Mouse (Mus musculus): Measurements from ENCODE around the gene Sec14l1.

The Sec14l1 gene

DNA sequence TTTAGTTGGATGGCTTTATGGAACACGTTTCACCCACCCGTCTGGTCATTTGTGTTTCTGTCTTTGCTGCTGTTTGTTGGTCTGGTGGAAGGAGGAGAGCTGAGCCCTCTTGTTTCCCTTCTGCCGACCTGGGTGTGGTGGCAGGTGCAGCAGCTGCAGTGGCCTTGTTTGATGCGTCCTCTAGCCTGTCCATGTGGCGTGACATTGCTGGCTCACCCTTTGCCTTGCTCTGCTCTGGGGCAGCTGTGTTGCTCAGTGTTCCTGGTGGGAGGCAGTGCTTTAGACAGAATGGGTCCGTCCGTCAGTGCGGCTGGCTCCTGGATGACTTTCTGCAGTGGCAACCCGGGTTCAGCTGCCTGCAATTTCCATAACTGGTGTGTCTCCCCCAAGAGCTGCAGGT, 38.6 kb downstream of the Sec14l1 start:
- no peak for DNase-seq (ENCODE audit: low read depth, low spot score)

DNA sequence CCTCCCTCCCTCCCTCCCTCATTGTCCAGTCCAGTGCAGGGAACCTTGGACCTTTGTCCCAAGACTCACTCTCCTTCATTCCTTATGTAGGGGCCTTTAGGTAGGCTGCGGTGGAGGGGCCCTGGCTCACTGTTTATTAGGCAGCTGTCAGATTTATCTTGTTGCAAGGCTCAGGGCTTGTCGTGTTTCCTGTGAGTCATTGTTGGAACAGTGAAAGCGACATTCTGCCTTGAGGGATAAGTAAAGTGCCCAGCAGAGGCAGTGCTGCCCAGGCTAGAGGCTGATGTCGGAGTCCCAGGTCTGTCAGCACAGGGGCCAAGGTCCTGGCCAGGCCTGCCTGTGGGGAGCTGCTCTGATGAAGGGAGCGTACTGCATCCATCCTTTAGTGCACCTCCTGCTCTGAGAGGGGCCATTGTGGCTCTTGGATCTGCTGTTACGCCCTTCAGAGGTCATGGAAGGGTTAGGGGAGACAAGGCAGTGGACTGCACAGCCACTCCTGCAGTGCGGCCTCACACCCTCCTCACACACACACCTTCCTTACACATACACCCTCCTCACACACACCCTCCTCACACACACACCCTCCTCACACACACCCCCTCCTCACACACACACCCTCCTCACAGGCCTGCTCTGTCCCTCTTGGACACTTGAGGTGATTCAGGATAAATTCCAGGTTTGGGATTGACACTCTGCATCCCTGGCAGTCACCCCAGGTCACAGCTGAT, 39.3 kb downstream of the Sec14l1 start:
- DNase-seq (ENCODE audit: low read depth, low spot score) = no peak

DNA sequence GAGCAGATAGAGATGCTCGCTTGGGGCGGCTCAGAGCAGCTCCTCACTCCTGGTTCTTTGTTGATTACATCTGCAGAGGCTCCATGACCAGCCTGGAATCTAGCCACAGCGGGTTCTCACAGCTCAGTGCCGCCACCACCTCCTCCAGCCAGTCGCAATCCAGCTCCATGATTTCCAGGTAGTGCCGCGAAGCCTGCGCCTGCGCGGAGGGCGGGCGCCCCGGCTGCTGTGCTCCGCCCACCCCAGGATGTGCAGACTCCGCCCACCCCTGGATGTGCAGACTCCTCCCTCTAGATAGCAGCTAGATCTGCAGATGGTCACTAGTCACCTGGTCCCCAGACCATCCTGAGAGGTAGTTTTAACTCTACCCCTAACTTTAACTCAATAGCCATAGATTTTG, 41.8 kb downstream of the Sec14l1 start:
- peak; percentile 90 for DNase-seq (ENCODE audit: low read depth, low spot score)

DNA sequence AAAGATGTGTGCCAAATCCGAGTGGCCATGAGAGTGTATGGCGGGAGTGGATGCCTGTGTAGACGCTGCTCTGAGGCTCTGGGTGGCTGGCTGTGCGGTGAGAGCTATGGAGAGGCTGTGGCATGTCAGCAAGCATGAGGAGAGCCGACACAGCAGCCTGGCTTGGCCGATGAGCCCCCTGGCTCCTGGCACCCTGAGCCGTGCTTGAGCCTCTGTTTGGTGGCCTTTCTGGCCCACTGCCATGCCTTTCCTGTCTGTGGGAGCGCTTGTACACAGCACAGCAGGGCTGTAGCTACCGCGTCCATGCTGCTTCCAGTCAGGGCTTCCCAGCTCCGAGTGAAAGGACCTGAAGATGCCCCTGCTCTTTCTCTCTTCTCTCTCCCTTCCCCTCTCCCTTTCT, 43.4 kb downstream of the Sec14l1 start:
- no peak for DNase-seq (ENCODE audit: low read depth, low spot score)

DNA sequence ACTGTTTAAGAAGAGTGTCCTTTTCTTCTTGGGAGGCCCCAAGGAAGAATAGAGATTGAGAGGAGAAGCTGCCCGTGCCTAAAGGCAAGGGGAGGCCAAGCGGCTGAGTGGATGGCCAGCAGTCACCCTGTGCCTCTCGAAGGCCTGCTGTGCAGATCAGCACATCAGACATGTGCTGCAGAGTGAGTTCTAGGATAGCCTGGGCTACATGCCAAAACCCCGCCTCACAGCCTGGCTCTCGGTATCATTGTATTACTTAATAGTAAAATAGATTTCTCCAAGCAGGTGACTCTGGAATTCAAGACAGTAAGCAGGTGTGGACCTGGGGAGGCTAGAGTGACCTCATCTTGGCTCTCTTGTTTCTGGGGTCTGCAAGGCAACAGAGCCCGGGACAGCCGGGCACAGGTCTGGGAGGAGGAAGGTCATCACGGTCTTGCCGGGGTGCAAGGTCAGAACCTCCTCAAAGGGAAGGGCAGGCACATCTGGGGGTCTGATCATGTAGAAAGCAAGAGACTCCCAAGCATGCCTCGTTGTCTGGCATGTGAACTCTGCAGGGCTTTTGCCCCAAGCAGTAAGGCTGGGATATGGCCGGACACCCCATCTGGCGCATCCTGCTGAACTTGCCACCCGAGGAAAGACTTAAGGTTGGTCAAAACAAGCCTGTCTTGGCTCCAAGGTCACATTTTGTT, 44.4 kb downstream of the Sec14l1 start:
- DNase-seq (ENCODE audit: low read depth, low spot score) = no peak

DNA sequence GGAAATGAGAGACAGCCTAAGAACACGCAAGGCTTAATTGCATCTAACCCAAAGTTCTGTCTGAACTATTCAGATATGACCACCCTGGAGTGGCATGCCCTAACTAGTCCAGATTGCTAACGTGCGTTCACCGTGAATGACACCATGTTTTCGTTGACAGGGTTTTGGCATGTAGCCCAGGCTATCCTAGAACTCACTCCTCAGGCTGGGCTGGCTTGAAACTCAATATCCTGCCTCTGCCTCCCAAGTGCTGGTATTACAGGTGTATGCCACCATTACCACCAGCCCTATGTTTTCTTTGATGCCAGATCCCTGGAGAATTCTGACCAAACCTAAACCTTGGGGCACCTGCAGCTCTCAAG, 45.0 kb downstream of the Sec14l1 start:
- no peak for DNase-seq (ENCODE audit: low read depth, low spot score)

DNA sequence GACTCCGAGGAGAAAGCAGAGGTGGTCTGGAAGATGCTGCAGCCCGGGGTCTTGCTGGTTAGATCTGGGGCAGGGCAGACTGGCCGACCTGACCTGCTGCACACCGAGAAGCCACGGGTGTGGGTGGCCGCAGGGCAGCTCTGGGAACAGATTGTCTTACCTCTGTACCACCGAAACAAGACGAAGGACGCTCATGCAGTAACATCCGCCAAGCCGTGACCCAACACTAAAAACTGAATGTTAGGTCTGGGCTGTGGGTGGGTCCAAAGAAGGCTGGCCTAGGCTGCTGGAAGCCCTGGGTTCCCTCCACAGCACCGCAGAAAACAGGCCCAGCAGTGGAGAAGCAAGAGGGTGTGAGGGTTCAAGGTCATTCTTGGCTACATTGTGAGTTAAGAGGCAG, 45.8 kb downstream of the Sec14l1 start:
- DNase-seq (ENCODE audit: low read depth, low spot score) = no peak

DNA sequence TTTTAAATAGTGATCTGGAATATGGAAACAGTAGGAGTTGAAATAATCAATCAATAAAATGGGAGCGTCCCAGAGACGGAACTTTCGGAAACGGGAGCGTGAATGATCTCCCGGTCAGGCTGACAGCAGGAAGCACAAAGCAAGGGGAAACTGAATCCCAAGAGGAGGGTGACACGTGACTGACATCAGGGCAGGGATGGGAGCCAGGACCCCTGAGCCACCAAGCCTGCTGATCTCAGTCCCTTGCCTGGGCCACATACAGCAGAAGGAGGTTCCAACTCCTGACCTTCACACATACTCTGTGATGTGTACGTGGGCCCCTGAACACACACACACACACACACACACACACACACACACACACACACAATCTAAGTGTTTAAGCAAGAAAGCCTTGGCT, 46.6 kb downstream of the Sec14l1 start:
- DNase-seq (ENCODE audit: low read depth, low spot score) = no peak

DNA sequence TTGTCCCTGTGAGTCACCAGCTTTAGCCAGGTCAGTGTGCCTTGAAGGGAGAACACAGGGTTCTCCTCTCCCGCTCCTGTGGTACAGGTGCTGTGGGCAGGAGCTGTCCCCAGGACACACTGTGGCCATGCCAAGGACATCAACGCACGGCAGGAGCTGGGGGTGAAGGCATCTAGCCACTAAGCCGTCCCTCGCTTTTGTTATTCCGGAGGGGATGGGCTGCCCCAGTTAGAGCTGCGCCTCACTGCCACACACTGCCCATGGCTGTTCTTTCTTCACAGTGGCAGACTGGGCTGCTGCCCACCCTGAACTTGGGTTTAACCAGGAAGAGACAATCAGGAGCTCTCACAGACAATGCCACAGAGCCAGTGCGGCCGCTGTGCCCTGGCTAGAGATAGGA, 48.1 kb downstream of the Sec14l1 start:
- no peak for DNase-seq (ENCODE audit: low read depth, low spot score)

DNA sequence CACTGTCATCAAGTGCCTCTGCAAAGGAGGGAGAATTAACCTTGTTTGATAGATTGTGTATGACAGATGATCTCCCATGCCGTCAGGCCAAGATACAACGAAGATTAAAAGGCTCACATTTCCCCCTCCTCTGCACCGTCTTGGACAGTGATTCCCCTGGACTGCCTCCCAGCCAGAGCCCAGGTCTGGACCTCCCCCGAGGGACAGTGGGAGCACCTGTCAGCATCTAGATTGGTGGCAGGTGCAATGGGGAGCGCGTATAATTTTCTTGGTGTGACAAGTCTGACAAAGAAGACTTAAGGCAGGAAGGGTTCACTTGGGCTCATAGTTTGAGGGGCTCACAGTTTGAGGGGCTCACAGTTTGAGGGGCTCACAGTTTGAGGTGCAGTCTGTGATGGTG, 48.8 kb downstream of the Sec14l1 start:
- no peak for DNase-seq (ENCODE audit: low read depth, low spot score)

DNA sequence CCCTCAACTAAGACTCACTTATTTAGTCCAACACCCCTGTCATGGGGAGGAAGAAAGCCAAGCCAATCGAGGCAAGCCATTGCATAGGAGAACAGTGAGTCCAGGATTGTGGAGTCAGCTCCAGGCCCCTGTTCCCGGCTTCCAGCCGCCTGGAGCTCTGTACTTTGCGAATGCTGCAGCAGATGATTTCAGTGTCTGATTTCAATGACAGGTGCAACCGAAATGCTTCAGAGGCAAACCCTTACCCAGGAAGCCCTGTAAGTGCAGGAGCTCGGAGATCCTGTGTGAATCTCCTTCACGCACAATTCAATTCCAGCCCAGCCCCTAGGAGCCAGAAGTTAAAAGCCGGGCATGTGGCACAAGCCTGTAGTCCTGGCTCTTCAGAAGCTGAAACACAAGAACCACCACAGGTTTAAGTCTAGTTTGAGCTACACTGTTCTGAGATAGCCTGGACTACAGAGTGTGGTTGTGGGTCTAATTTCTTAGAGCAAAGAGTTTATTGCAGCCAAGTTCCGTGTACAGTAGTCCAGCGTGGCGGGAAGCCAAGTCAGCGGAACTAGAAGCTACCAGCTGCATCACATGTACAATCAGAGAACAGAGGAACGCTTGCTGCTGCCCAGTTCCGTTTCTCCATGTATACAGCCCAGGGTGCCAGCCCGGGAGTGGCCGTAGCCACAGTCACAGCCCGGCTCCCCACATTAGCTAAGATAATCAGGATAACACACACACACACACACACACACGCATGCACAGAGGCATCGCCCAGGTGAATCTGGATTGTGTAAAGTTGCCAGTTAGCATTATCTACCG, 53.5 kb downstream of the Sec14l1 start:
- no peak for DNase-seq (ENCODE audit: low read depth, low spot score)

DNA sequence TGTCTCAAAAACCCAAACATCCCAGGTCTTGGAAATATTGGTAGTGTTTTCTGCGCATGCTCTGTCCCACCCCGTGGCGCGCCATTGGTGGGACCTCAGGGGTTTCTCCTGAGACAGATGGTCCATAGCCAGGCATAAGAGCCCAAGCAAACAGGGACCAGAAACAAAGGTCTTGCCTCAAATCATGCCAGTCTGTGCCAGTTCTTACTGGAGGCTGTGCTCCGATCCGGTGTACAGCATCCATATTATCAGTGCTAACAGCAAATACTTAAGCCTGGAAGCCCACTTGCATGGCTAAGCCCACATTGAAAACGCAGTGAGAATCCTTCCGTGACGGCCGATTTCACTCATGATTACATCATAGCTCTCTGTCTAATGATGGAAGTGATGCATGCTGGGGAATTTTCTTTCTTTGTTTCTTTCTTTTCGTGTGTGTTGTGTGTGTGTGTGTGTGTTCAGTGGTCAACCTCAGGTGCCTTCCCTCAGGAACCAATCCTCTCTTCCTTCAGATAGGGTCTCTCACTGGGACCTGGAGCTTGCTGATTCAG, 54.2 kb downstream of the Sec14l1 start:
- DNase-seq (ENCODE audit: low read depth, low spot score) = no peak

DNA sequence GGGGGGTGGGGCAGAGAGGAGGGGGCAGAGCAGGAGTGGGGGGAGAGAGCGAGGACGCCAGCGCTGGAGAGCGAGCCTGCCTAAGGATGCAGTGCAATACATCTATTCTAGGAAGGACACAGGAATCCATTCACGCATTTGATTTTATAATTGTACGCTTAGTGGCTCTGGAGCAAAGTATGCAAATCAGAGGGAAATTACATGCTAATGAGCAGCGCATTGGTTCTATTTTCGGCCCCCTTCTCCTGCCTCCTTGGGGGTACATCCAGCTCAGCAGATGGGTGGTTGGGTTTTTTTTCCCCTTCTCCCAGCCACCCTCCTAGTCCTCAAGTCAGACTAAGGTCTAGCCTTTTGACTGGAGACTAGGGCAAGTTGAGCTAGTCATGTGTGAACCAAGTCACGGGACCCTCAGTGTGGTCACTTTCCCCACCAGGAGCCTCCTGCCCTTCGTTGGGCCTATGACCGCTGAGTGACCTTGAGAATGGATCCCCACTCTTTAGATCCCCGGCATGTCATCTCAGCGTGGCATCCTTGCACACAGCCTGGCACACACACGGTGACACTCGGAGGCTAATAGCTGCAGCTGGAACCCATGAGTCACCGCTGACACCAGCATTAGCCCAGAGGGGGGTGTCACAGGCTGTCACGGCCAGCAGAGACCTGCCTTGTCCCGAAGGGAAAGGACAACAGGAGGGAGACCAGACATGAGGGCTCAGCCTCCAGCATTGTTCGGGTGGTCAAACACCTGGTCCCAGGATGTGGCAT, 55.0 kb downstream of the Sec14l1 start:
- no peak for DNase-seq (ENCODE audit: low read depth, low spot score)

DNA sequence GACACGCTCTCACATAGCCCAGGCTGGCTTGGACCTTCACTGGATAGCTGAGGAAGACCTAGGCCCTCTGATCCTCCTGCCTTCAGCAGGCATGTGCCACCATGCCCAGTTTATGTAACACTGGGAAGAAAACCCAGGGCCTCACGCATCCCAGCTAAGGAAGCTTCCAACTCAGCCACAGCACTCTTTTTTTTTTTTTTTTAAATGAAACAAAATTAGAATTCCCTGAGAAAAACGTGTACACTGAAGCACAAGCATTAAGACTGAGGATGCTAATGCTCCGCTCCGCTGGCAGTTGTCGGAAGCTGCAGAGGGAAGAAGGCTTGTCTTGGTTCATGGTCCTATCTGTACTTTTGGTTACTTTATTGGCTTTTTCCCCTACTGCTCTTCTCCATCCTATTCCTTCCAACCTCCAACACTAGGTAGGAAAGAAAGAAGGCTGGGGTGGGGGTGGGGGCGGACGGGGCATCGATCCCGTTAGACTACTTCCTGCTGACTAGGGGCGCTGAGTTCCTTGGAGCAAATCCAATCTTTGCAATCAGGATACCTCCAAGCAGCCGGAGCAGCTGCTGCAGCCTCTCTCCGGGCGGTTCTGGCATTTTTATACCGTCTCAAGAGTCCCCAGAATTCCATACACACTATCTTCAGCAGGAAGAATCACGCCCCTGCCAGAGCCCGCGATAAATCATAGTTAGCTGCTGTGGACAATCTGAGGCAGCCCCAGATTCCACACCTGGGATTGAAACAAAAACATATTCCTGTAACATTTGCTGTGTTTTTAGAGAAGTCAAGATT, 59.3 kb downstream of the Sec14l1 start:
- DNase-seq (ENCODE audit: low read depth, low spot score) = no peak

DNA sequence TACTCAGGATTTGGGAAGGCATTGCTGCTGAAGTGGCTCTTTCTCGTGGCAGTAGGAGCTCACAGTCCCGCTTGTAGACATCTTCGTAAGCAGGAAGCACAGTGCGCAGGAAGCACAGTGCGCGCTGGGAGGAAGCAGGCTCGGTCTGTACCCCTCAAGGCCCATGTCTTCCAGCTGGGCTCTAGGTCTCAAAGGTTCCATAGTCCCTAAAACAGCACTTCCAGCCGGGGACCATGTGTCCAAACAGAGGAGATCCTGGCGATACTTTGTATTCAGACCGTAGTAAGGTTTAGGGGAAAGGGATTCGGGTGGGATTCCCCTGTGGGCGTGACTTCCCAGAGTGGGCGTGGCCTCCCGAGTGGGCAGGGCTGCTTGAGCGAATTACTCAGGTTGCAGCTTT, 60.0 kb downstream of the Sec14l1 start:
- DNase-seq (ENCODE audit: low read depth, low spot score) = no peak

DNA sequence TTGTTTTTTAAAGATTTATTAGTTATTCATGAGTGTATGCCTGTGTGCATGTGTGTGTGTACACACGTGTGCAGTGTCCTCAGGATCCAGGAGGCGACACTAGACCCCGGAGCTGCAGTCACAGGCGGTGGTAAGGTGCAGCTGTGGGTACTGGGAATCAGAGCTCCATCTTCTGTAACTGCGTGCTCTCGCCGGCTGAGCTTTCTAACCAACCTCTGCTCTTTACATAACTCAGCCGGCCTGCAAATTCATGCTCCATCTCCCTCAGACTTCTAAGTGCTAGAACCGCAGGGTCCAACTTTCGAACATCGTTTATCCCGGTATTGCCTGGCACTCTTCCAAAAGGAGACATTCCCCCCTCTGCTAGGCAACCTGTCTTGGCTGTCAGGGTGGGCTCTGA, 60.5 kb downstream of the Sec14l1 start:
- DNase-seq (ENCODE audit: low read depth, low spot score) = no peak

DNA sequence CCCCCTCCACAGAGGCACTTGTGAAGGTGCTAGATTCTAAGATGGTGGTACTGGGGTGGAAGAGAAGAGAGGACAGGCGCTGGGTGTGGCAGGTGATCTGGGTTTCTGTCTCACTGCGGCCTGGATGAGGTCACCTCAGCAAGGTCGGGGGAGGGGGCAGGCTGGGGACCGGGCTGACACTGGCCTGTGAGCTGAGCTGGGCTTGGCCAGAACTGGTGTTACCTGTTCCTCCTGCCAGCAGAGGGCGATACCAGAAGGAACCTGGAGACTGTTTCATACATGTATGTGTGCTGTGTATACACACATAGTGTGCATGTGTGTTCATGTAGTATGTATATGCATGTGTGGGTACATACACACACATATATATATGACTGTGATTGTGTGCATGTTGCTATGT, 61.3 kb downstream of the Sec14l1 start:
- DNase-seq (ENCODE audit: low read depth, low spot score) = no peak

DNA sequence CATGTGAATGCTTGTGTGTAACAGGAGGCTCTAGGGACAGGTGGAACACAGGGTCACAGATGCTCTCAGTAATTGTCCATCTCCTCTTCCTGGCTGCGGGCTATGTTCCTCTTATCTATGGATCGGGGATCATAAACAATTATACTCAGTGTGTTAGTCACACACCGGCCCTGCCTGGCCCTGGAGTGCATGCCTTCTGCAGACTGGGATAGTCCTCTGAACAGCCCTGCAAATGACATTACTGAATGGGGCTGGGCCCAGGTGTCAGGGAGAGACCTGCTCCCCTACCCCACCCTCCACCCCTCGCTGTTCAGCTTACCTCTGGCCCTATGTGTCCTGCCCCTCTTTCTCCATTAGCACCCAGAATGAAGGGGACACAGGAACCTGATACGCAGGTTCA, 61.9 kb downstream of the Sec14l1 start:
- DNase-seq (ENCODE audit: low read depth, low spot score) = no peak

DNA sequence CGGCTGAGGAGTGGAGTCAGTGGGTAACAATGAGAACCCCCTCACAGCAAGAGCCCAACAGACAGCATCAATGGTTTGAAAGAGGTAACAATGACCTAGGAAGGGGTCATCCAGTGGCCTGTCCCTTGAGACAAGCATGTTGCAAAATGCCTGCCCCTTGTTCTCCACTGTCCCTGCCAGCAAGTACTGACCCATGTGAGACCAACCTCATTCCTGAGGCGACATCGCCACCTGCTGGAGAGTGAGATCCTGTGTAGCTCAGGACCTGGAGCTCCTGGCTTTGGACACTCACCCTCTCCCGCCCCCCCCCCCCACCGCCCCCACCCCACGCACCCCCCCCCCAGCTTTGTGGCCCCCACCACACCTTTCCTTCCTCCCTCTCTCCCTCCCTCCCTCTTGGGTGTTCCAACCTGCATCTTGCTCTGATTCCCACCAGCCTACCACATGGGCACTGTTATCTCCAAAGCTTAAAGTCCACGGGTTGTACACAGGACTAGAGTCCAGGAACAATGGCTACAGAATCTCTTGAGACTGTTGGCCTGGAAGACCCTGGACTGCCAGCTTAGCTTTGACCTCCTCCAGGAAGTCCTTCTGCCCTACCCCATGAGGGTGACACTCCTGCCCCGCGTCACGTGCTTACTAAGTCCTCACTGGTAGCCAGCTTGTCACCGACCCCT, 62.5 kb downstream of the Sec14l1 start:
- DNase-seq (ENCODE audit: low read depth, low spot score) = no peak

DNA sequence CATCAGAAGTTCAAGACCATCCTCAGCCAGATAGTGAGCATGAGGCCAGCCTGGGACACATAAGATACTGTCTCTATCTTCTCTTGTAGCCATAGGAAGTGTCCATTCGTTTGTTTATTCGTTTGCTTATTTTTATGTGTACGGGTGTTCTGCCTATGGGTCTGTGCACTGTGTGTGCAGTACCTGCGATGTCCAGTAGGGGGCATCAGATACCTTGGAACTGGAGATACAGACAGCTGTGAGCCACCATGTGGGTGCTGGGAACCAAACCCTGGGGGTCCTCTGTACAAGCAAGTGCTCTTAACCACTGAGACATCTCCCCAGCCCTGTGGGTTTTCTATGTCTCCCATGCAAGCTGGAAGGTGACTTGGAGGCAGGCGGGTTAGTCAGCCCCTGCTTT, 64.9 kb downstream of the Sec14l1 start:
- no peak for DNase-seq (ENCODE audit: low read depth, low spot score)
